Mouse (Mus musculus): ENCODE measurements around the gene Gm20388. TPM values are rescaled to one million over a fixed set of nuclear protein-coding genes. Genes with fewer than 3 reads are reported as not detected.

Gm20388 gene
- polyA plus RNA-seq, 1 experiment from 2014 or later: 2.5 TPM

DNA sequence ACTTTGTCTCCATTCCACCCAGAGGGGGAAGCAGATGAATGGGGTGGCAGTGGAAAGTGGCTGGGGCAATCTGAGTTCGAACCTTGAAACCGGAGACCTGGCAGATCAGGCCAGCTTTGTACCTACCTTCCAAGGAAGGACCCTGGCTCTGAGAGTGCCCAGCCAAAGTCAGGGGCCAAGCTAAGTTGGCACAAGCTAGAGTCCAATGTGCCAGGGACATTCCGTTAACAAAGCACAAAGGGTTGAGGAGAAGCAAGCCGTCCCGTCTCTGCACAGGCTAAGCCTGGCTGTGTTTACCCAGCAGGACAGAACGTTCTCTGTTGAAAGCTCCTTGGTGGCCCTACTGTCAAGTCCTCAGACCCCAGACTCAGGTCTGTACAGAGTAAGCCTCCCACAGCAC, 3875.5 kb downstream of the Gm20388 start:
- Histone ChIP-seq H3K27ac (no peak overlapping the region), H3K4me3 (no peak overlapping the region), H3K27me3 (ENCODE audit: low read depth, poor library complexity, severe bottlenecking) (peaks cover 20% of the 10 kb centered on the region), H3K36me3 (no peaks in the 10 kb centered on the region), H3K4me1 (peaks cover 24% of the 10 kb centered on the region), H3K9me3 (replicated peaks) (no peaks in the 10 kb centered on the region)
- no peak for DNase-seq (ENCODE audit: low spot score)
- 83% methylated on average over 6 of the region's 6 CpGs for WGBS

DNA sequence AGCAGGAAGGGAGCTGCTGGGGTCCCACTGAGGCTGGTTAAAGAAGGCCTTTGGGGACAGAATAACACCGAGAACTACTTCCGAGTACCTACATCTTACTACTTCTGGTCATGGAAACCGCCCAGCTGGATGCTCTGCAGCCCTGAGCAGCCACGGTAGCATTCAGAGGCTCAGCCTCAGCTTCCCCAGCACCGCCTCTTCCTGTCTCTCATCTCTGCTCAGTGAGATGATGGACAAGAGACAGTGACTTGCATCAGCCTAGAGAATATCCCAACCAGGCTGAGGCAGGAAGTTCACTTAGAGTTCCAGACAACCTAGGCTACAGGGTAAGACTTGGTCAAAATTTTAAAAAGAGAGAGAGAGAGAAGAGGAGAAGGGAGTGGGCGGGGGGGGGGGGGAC, 3876.0 kb downstream of the Gm20388 start:
- Histone ChIP-seq H3K4me1 (peaks cover 19% of the 10 kb centered on the region), H3K27ac (no peak overlapping the region), H3K9me3 (replicated peaks) (no peaks in the 10 kb centered on the region), H3K36me3 (no peaks in the 10 kb centered on the region), H3K4me3 (no peak overlapping the region), H3K27me3 (ENCODE audit: low read depth, poor library complexity, severe bottlenecking) (peaks cover 20% of the 10 kb centered on the region)
- DNase-seq (ENCODE audit: low spot score): no peak
- WGBS: 77% methylated on average over 6 of the region's 6 CpGs

DNA sequence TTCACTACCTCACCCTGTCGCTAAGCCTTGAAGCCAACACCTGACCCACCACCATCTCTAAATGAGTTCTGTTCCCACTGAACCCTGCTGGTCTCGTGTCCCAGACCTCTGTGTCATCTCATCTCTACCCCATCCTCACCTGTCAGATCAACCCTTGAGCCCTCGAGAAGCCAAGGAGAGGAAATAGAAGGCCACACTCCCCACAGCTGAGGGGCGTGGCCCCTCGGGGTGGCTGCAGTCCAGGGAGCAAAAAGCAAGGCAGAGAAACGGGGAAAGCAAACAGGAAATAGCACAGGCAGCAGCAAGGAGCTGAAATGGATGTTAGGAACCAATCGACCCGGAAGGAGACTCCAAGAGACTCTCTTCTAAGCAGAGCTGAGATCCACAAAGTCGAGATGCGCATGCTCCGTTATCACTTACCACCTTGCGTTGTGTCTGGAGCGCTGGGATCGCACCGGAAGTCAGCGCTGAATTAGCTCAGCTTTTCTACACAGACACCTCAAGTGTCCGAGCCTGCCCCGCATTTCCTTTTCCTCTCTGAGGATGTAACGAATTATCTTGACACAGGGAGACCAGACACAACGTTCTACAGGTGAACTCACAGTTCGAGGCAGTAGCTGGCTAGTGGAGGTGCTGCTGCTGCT, 3876.7 kb downstream of the Gm20388 start:
- DNase-seq (ENCODE audit: low spot score): no peak
- H3K4me1 ChIP-seq: peaks cover 19% of the 10 kb centered on the region
- H3K27me3 ChIP-seq (ENCODE audit: low read depth, poor library complexity, severe bottlenecking): peaks cover 20% of the 10 kb centered on the region
- no peak overlapping the region for H3K4me3 ChIP-seq
- WGBS: 58% methylated on average over 21 of the region's 21 CpGs
- H3K9me3 ChIP-seq (replicated peaks): no peaks in the 10 kb centered on the region
- no peak overlapping the region for H3K27ac ChIP-seq
- no peaks in the 10 kb centered on the region for H3K36me3 ChIP-seq

DNA sequence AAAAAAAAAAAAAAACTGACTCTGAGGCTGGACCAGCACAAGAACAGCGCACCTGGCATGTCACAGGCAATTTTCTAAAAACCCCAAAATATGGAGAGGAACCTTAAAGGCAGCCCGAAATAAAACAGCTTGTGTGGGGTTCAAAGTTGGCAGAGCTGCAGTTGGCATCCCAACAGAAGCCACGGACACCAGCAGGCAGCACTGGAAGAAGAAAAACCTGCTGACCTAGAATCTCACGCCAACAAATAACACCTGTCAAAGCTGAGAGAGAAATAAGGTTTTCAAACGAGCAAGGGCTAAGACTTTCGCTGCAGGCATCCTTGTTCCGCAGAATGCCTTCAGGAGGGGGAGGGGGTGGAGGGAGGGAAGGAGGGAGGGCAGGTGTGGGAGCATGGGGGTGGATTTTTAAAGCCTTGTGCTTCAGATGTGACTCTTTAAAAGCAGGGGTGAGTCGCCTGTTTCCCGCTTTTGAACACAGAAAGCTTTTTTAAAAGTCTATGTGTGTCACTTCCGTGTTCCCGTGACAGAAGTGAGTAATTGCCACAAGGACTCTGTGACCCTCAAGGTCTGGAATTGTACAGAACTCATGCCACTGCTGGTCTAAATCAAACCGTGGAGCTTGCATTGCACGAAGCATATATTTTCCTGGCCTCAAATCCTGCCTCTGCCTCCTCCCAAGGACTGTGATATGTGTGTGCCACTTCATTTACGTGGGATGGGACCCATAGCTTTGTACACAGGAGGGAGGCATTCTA, 3878.0 kb downstream of the Gm20388 start:
- no peak for DNase-seq (ENCODE audit: low spot score)
- 52% methylated on average over 14 of the region's 14 CpGs for WGBS
- H3K9me3 ChIP-seq (replicated peaks): no peaks in the 10 kb centered on the region
- peaks cover 18% of the 10 kb centered on the region for H3K4me1 ChIP-seq
- peaks cover 20% of the 10 kb centered on the region for H3K27me3 ChIP-seq (ENCODE audit: low read depth, poor library complexity, severe bottlenecking)
- H3K36me3 ChIP-seq: no peaks in the 10 kb centered on the region
- no peak overlapping the region for H3K27ac ChIP-seq
- no peak overlapping the region for H3K4me3 ChIP-seq

DNA sequence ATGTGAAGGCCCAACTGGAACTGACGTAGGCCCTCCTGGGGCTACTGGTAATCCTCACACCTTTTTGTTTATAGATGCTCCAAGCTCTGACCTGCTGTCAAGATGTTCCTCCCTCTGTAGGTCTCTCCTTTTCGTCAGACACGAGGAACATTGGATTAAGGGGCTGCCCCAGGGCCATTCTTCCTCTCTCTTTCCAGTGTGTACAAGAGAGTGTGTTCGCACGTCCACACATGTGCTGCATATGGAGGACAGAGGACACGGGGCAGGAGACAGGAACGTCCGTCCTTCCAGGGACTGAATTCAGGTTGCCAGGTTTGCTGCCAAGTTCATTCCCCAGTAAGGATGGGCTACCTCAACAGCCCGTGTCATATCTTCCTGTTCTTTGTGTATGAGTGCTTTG, 3878.8 kb downstream of the Gm20388 start:
- Histone ChIP-seq H3K27me3 (ENCODE audit: low read depth, poor library complexity, severe bottlenecking) (peaks cover 20% of the 10 kb centered on the region), H3K4me3 (no peak overlapping the region), H3K4me1 (peaks cover 22% of the 10 kb centered on the region), H3K27ac (no peak overlapping the region), H3K9me3 (replicated peaks) (no peaks in the 10 kb centered on the region), H3K36me3 (no peaks in the 10 kb centered on the region)
- WGBS: 79% methylated on average over 9 of the region's 9 CpGs
- DNase-seq (ENCODE audit: low spot score): no peak

DNA sequence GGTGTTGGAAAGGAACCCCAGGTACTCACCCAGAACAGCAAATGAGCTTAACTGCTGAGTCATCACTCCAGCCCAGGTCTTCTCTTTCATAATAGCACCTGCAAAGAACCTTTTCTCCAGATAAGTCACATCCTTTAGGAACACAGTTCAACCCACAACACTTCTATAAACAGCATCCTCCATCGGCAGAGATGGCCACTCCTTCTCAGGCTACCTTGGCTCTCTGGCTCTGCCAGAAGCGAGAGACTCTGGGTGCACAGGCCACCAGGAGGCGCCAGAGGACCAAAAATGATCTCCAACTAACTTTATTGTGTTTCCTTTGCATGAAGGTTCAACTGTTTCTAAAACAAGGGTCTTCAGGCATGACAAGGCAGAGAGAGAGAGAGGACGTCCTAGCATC, 3879.3 kb downstream of the Gm20388 start:
- Histone ChIP-seq H3K36me3 (no peaks in the 10 kb centered on the region), H3K4me1 (peaks cover 22% of the 10 kb centered on the region), H3K27ac (no peak overlapping the region), H3K9me3 (replicated peaks) (no peaks in the 10 kb centered on the region), H3K27me3 (ENCODE audit: low read depth, poor library complexity, severe bottlenecking) (peaks cover 20% of the 10 kb centered on the region), H3K4me3 (no peak overlapping the region)
- DNase-seq (ENCODE audit: low spot score): peak; percentile 96
- WGBS: 3% methylated on average over 4 of the region's 4 CpGs

DNA sequence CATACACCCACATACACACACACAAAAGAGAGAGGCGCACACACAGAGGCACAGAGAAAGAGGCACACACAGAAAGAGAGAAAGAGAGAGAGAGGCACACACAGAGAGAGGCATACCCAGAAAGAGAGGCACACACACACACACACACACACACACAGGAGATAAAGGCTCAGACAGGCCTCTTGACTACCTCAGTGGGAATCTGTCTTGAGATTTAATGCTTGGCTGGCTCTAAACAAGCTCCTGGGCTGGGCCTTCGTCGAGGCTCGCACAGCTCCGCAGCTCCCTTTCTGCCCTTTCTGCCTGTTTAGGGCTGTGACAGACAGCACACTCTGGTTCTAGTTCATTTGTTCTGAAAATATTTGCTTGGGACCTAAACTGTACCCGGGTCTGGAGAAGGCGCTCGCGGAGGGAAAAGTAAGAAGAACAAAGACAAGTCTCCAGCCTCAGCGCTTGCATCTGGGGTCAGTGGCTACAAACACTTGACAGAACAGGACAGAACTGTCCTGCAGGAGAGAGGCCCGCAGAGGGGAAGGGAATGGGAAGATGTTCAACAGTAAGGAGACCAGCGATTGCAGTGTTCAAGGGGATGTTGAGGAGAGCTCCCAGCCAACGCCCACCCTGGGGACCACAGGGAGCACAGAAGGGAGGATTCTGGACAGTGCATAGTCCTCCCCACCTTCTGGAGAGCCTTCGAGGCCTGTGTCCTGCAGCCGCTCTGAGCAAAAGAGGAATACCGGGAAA, 3880.6 kb downstream of the Gm20388 start:
- WGBS: 82% methylated on average over 16 of the region's 16 CpGs
- H3K4me1 ChIP-seq: peaks cover 22% of the 10 kb centered on the region
- H3K36me3 ChIP-seq: no peaks in the 10 kb centered on the region
- no peaks in the 10 kb centered on the region for H3K9me3 ChIP-seq (replicated peaks)
- no peak overlapping the region for H3K27ac ChIP-seq
- H3K27me3 ChIP-seq (ENCODE audit: low read depth, poor library complexity, severe bottlenecking): peaks cover 13% of the 10 kb centered on the region; the same call in 1 of the 2 replicates
- H3K4me3 ChIP-seq: no peak overlapping the region
- DNase-seq (ENCODE audit: low spot score): no peak

DNA sequence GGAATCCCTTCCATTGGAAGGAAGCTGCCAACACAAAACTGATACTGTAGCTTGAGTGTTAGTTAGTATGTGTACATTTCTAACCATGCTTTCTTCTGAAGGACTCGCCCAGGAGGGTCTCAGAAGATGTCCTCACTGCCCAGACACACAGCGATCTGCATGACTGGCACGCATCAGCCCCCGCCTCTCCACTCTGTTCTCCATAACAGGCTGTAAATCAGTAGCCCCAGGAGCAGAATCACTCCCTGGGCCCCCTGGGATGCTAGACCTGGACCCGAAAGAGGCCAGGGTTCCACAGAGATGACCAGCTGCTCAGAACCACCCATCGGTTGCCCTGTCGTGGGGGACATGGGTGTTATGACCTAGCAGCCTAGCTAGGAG, 3881.2 kb downstream of the Gm20388 start:
- H3K9me3 ChIP-seq (replicated peaks): no peaks in the 10 kb centered on the region
- no peaks in the 10 kb centered on the region for H3K36me3 ChIP-seq
- no peak overlapping the region for H3K27ac ChIP-seq
- DNase-seq (ENCODE audit: low spot score): no peak
- H3K4me3 ChIP-seq: no peak overlapping the region
- peaks cover 25% of the 10 kb centered on the region for H3K4me1 ChIP-seq
- peaks cover 13% of the 10 kb centered on the region; the same call in 1 of the 2 replicates for H3K27me3 ChIP-seq (ENCODE audit: low read depth, poor library complexity, severe bottlenecking)
- WGBS: 89% methylated on average over 7 of the region's 7 CpGs

DNA sequence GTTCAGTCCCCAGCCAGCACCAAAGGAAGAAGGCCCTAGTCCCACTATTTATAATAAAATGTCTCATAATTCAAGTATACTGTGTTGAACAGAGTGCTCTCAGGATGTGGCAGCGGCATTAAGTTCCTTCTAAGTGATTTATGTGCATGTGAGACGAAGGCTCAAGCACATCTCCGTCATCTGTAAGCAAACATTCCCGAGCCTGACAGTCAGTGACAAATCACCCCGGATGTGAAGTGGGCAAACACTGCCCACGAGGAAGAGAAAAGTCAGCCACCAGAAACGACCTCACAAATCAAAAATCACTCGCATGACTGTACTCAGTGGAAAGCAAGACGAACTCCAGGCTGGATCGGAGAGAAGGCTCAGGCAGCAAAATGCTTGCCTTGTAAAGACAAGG, 3883.3 kb downstream of the Gm20388 start:
- no peak overlapping the region for H3K27ac ChIP-seq
- H3K4me3 ChIP-seq: no peak overlapping the region
- DNase-seq (ENCODE audit: low spot score): no peak
- no peaks in the 10 kb centered on the region for H3K36me3 ChIP-seq
- 39% methylated on average over 10 of the region's 10 CpGs for WGBS
- no peaks in the 10 kb centered on the region for H3K9me3 ChIP-seq (replicated peaks)
- H3K4me1 ChIP-seq: peaks cover 19% of the 10 kb centered on the region
- peaks cover 8% of the 10 kb centered on the region; the same call in 1 of the 2 replicates for H3K27me3 ChIP-seq (ENCODE audit: low read depth, poor library complexity, severe bottlenecking)

DNA sequence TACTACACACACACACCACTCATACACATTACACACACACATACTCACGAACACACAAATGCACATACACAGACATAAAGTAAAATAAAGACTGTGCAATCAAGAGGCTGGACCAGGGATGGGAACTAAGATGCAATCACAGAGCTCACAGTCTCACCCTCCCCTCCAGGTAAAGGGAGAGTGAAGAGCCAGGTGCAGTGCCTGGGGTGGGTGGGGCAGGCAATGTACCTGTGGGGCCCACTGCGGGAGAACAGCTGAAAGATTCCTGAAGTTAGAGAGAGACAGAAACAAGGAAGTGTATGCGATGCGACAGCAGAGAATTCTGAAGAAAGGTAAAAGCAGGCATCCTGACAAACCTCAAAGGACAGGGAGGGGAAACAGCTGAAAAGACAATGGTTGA, 3884.1 kb downstream of the Gm20388 start:
- Histone ChIP-seq H3K27me3 (ENCODE audit: low read depth, poor library complexity, severe bottlenecking) (no peaks in the 10 kb centered on the region), H3K27ac (no peak overlapping the region), H3K4me3 (no peak overlapping the region), H3K4me1 (peaks cover 23% of the 10 kb centered on the region), H3K36me3 (no peaks in the 10 kb centered on the region), H3K9me3 (replicated peaks) (no peaks in the 10 kb centered on the region)
- DNase-seq (ENCODE audit: low spot score): no peak
- WGBS: 88% methylated on average over 4 of the region's 4 CpGs

DNA sequence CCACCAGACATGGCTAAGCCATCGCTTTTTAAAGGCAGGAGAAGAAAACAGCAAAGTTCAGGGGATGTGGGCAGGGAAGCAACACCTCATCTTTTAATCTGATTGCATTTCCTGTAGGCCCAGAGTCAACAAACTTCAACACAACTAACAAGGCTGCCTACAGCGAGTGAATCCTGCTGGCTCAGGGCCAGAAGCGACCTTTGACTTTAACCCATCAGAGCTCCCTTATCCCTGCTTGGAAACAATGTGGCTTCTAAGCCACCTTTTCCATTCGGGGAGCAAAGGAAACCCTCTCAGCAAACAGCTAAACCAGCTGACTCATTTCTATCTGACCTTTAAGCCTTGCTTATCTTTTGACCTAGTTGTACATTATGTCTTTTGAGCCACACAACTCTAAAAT, 3886.1 kb downstream of the Gm20388 start:
- Histone ChIP-seq H3K27ac (no peak overlapping the region), H3K27me3 (ENCODE audit: low read depth, poor library complexity, severe bottlenecking) (no peaks in the 10 kb centered on the region), H3K4me3 (no peak overlapping the region), H3K36me3 (no peaks in the 10 kb centered on the region), H3K9me3 (replicated peaks) (no peaks in the 10 kb centered on the region), H3K4me1 (peaks cover 30% of the 10 kb centered on the region)
- WGBS: 47% methylated on average over 4 of the region's 4 CpGs
- DNase-seq (ENCODE audit: low spot score): no peak

DNA sequence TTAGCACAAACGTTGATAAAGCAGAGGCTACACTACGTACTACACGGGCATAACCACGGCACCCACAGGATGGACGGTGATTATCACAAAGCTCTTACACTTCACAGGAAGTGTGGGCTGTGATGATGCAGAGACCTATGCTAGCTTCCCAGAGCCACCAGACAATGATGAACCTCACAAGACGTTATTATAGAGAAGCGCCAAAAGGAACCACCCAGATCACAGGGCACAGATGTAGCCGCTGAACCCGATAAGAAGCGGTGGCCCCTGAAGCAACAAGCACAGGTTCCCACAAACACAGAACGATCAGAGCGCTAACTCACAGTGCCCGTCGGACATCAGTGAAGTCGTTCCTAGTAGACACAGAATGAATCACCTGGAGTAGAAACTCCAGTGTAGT, 3887.3 kb downstream of the Gm20388 start:
- H3K27ac ChIP-seq: no peak overlapping the region
- DNase-seq (ENCODE audit: low spot score): no peak
- H3K27me3 ChIP-seq (ENCODE audit: low read depth, poor library complexity, severe bottlenecking): no peaks in the 10 kb centered on the region
- H3K4me3 ChIP-seq: no peak overlapping the region
- H3K4me1 ChIP-seq: peaks cover 30% of the 10 kb centered on the region
- no peaks in the 10 kb centered on the region for H3K36me3 ChIP-seq
- 95% methylated on average over 15 of the region's 15 CpGs for WGBS
- H3K9me3 ChIP-seq (replicated peaks): no peaks in the 10 kb centered on the region

DNA sequence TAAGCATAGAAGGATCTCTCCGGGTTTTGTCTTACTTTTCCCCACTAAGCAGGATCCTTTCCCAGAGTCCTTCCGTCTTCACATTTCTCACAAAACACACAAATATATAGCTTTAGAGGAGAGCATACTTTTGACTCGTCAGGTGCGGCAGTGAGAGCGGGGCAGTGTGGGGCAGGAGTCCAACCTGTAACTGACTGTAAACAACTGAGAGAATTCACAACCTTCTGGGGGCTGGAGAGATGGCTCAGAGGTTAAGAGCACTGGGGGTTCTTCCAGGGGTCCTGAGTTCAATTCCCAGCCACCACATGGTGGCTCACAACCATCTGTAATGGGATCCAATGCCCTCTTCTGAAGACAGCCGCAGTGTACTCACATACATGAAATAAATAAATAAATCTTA, 3888.8 kb downstream of the Gm20388 start:
- no peaks in the 10 kb centered on the region for H3K27me3 ChIP-seq (ENCODE audit: low read depth, poor library complexity, severe bottlenecking)
- H3K4me3 ChIP-seq: no peak overlapping the region
- H3K27ac ChIP-seq: peak overlapping the region; percentile 62
- no peaks in the 10 kb centered on the region for H3K36me3 ChIP-seq
- DNase-seq (ENCODE audit: low spot score): no peak
- no peaks in the 10 kb centered on the region for H3K9me3 ChIP-seq (replicated peaks)
- 77% methylated on average over 6 of the region's 6 CpGs for WGBS
- H3K4me1 ChIP-seq: peaks cover 26% of the 10 kb centered on the region
